Mouse (Mus musculus): ENCODE results near the gene Nprl3. TPM values are rescaled to one million over a fixed set of nuclear protein-coding genes. Genes with fewer than 3 reads are reported as not detected.
A peak's percentile ranks its signal among the peaks of the same experiment; 100 is the strongest.
"Not testable (repeated sequence)": the region's sequence is repeated elsewhere in the genome, so short reads cannot be mapped to it uniquely, and the experiment has no call there.

Nprl3 gene
- total and polyA plus RNA-seq, 3 experiments = 27.1 to 59.5 (median 27.2) TPM

- DNase-seq = peak in 1 of 2 experiments; percentile 32
- H3K9ac ChIP-seq (ENCODE audit: low read depth, low read length) = no peak overlapping the region
- 34% methylated on average over 2 of the region's 2 CpGs for WGBS
- no peaks in the 10 kb centered on the region for H3K79me2 ChIP-seq (replicated peaks; ENCODE audit: control insufficient read depth, insufficient read depth, low read length)
- intact Hi-C loops (cut with DNase I) = no loop called here
- H3K4me1 ChIP-seq (ENCODE audit: control insufficient read depth, insufficient read depth, low read length) = peaks cover 1% of the 10 kb centered on the region; the same call in 1 of the 2 replicates
- H3K4me3 ChIP-seq = no peak overlapping the region
- no peaks in the 10 kb centered on the region for H3K27me3 ChIP-seq (ENCODE audit: control insufficient read depth, insufficient read depth, low read length)
- no peak overlapping the region for H3K27ac ChIP-seq
- TF ChIP-seq EP300 (IDR thresholded peaks at IDR 0.05; ENCODE audit: insufficient read depth, low read depth, low read length) = no peak
- TF ChIP-seq CTCF (IDR thresholded peaks at IDR 0.05) = no peak
- no peak for TF ChIP-seq POLR2A (IDR thresholded peaks at IDR 0.05; ENCODE audit: insufficient read depth, low read depth, low read length)
- H3K36me3 ChIP-seq (ENCODE audit: control insufficient read depth, insufficient read depth, low read length) = no peaks in the 10 kb centered on the region
Observed at GRCm38 (mm10) chr11:32302824-32303419, 35.4 kb upstream of the Nprl3 start.

- peaks cover 1% of the 10 kb centered on the region; the same call in 1 of the 2 replicates for H3K4me1 ChIP-seq (ENCODE audit: control insufficient read depth, insufficient read depth, low read length)
- DNase-seq = no peak
- H3K4me3 ChIP-seq = no peak overlapping the region
- H3K27ac ChIP-seq = no peak overlapping the region
- TF ChIP-seq POLR2A (IDR thresholded peaks at IDR 0.05; ENCODE audit: insufficient read depth, low read depth, low read length) = no peak
- no peak for TF ChIP-seq EP300 (IDR thresholded peaks at IDR 0.05; ENCODE audit: insufficient read depth, low read depth, low read length)
- no peak for TF ChIP-seq CTCF (IDR thresholded peaks at IDR 0.05)
- no peaks in the 10 kb centered on the region for H3K27me3 ChIP-seq (ENCODE audit: control insufficient read depth, insufficient read depth, low read length)
- H3K79me2 ChIP-seq (replicated peaks; ENCODE audit: control insufficient read depth, insufficient read depth, low read length) = no peaks in the 10 kb centered on the region
- no peak overlapping the region for H3K9ac ChIP-seq (ENCODE audit: low read depth, low read length)
- WGBS = 73% methylated on average over 1 of the region's 1 CpGs
- intact Hi-C loops (cut with DNase I) = loop anchor here (2.0 kb wide), 1 partner anchor 23 kb away; no protein-coding TSS in a partner anchor
- H3K36me3 ChIP-seq (ENCODE audit: control insufficient read depth, insufficient read depth, low read length) = no peaks in the 10 kb centered on the region
Observed at GRCm38 (mm10) chr11:32301506-32301905, 34.0 kb upstream of the Nprl3 start.

- H3K9ac ChIP-seq (ENCODE audit: low read depth, low read length) = no peak overlapping the region
- WGBS = 54% methylated on average over 14 of the region's 17 CpGs
- H3K79me2 ChIP-seq (replicated peaks; ENCODE audit: control insufficient read depth, insufficient read depth, low read length) = no peaks in the 10 kb centered on the region
- no peak overlapping the region for H3K27ac ChIP-seq
- no peak for DNase-seq
- no peaks in the 10 kb centered on the region for H3K27me3 ChIP-seq (ENCODE audit: control insufficient read depth, insufficient read depth, low read length)
- intact Hi-C loops (cut with DNase I) = loop anchor here (2.0 kb wide), 1 partner anchor 24 kb away; no protein-coding TSS in a partner anchor
- TF ChIP-seq EP300 (IDR thresholded peaks at IDR 0.05; ENCODE audit: insufficient read depth, low read depth, low read length) = no peak
- no peak for TF ChIP-seq POLR2A (IDR thresholded peaks at IDR 0.05; ENCODE audit: insufficient read depth, low read depth, low read length)
- no peak for TF ChIP-seq CTCF (IDR thresholded peaks at IDR 0.05)
- peaks cover 1% of the 10 kb centered on the region; the same call in 1 of the 2 replicates for H3K4me1 ChIP-seq (ENCODE audit: control insufficient read depth, insufficient read depth, low read length)
- H3K36me3 ChIP-seq (ENCODE audit: control insufficient read depth, insufficient read depth, low read length) = no peaks in the 10 kb centered on the region
- no peak overlapping the region for H3K4me3 ChIP-seq
Observed at GRCm38 (mm10) chr11:32300279-32301267, 33.1 kb upstream of the Nprl3 start.

- H3K4me3 ChIP-seq = not testable (repeated sequence)
- WGBS = 5% methylated on average over 16 of the region's 16 CpGs
- intact Hi-C loops (cut with DNase I) = loop anchor here (2.0 kb wide), 1 partner anchor 25 kb away; no protein-coding TSS in a partner anchor
Observed at GRCm38 (mm10) chr11:32299865-32300264, 32.4 kb upstream of the Nprl3 start, which contains the start of gene Hbq1a. TSS of gene Hbq1a (plus strand) at chr11:32300069.

GRCm38 (mm10) chr11:32298532-32298918, 31.0 kb upstream of the Nprl3 start:
- peaks cover 1% of the 10 kb centered on the region; the same call in 1 of the 2 replicates for H3K4me1 ChIP-seq (ENCODE audit: control insufficient read depth, insufficient read depth, low read length)
- no peak overlapping the region for H3K9ac ChIP-seq (ENCODE audit: low read depth, low read length)
- no peaks in the 10 kb centered on the region for H3K27me3 ChIP-seq (ENCODE audit: control insufficient read depth, insufficient read depth, low read length)
- no peak for DNase-seq
- no peaks in the 10 kb centered on the region for H3K79me2 ChIP-seq (replicated peaks; ENCODE audit: control insufficient read depth, insufficient read depth, low read length)
- WGBS = 94% methylated on average over 2 of the region's 2 CpGs
- no peak for TF ChIP-seq EP300 (IDR thresholded peaks at IDR 0.05; ENCODE audit: insufficient read depth, low read depth, low read length)
- no peak for TF ChIP-seq CTCF (IDR thresholded peaks at IDR 0.05)
- no peak for TF ChIP-seq POLR2A (IDR thresholded peaks at IDR 0.05; ENCODE audit: insufficient read depth, low read depth, low read length)
- intact Hi-C loops (cut with DNase I) = no loop called here
- no peak overlapping the region for H3K27ac ChIP-seq
- H3K4me3 ChIP-seq = no peak overlapping the region
- H3K36me3 ChIP-seq (ENCODE audit: control insufficient read depth, insufficient read depth, low read length) = no peaks in the 10 kb centered on the region

More at GRCm38 (mm10) chr11:32299865-32300264, 32.4 kb upstream of the Nprl3 start, which contains the start of gene Hbq1a:
- H3K9ac ChIP-seq (ENCODE audit: low read depth, low read length); H3K79me2 ChIP-seq (replicated peaks; ENCODE audit: control insufficient read depth, insufficient read depth, low read length); H3K36me3 ChIP-seq (ENCODE audit: control insufficient read depth, insufficient read depth, low read length); H3K27me3 ChIP-seq (ENCODE audit: control insufficient read depth, insufficient read depth, low read length); H3K27ac ChIP-seq; H3K4me1 ChIP-seq (ENCODE audit: control insufficient read depth, insufficient read depth, low read length): not testable (repeated sequence)
- peak; percentile 46 to 64 for DNase-seq
- TF ChIP-seq CTCF (IDR thresholded peaks at IDR 0.05) = peak; percentile 76
